Mouse (Mus musculus): ENCODE data around the gene Tomm34. TPM values are rescaled to one million over a fixed set of nuclear protein-coding genes. Genes with fewer than 3 reads are reported as not detected.

Gene Tomm34
- polyA plus RNA-seq (2015; fragmentation: Nextera tagmentation; extraction: Ambion mirVana): 46.3 and 50.8 TPM in 2 replicates

DNA sequence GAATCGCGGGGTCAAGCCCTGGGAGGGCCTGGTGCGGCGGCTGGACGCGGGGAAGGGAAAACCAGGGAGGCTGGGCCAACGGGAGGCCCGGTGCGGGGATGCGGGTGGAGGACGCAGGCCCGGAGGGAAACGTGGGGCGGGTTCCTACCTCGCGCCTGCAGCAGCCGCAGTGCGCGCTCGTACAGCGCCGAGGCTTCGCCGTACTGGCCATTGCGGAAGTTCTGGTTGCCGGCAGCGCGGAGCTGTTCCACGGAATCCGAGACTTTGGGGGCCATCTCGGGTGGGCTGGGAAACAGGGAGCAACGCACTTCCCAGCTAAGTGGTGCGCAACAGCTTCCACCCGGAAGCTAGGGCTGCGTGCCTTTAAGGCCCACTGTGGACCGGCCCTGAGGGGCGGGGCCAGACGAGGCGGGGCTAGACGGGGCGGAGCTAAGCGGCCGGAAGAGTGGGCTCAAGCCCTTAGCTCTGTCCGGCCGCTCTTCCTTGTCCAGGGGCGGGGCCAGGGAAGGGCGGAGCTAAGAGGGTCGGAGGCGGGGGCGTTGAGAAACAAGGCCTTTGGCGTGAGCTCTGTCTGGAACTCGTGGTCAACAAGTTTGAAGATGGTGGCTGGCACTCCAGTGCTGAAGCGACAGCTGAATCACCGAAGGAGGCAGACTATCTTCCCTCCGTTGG, at the start of gene Tomm34:
Gene Tomm34 (minus strand): TSS at position 405 of the 672 bp plus-strand sequence.
- H3K27ac ChIP-seq (ENCODE audit: low read length): peak within 1 kb of the TSS; percentile 79
- peak within 1 kb of the TSS; percentile 74 for H3K4me2 ChIP-seq (ENCODE audit: low read depth, low read length)
- no peaks in the 10 kb centered on the region for H3K27me3 ChIP-seq (ENCODE audit: control insufficient read depth, insufficient read depth, low read length)
- peak within 1 kb of the TSS; percentile 93 for H3K9ac ChIP-seq (ENCODE audit: low read length)
- WGBS: under 1% methylated on average over 53 of the region's 55 CpGs
- no peaks in the 10 kb centered on the region for H3K9me3 ChIP-seq (replicated peaks; ENCODE audit: control insufficient read depth, low read length)
- peaks cover 21% of the 10 kb centered on the region for H3K4me1 ChIP-seq (ENCODE audit: control insufficient read depth, insufficient read depth, low read length)
- no peaks in the 10 kb centered on the region for H3K36me3 ChIP-seq (ENCODE audit: control insufficient read depth, insufficient read depth, low read length)
- ATAC-seq (ENCODE audit: insufficient read depth, low FRiP score): peak; percentile 97
- peak within 1 kb of the TSS; percentile 97 for H3K4me3 ChIP-seq (replicated peaks; ENCODE audit: low read length)

DNA sequence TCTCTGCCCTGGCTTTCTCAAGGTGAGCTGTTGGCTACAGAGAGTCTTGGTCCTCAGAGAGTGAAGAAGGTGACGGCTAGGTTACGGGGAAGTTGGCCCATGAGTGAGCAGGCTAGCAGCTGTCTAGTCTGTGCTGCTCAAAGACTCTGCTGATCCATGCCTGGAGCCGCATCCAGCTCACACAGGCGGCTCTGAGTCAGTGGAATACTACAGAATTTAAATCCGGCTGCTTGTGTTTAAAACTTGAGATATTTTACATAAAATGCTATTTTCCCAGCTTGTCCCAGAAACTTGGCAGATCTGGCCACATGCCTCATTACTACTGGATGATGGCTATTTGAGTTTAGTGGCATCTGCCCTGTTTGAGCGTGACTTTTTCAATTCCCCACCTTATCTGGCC, 48.5 kb upstream of the Tomm34 start:
- no peak overlapping the region for H3K4me2 ChIP-seq (ENCODE audit: low read depth, low read length)
- ATAC-seq (ENCODE audit: insufficient read depth, low FRiP score): no peak
- H3K27me3 ChIP-seq (ENCODE audit: control insufficient read depth, insufficient read depth, low read length): no peaks in the 10 kb centered on the region
- H3K4me3 ChIP-seq (replicated peaks; ENCODE audit: low read length): no peak overlapping the region
- H3K9ac ChIP-seq (ENCODE audit: low read length): no peak overlapping the region
- no peaks in the 10 kb centered on the region for H3K9me3 ChIP-seq (replicated peaks; ENCODE audit: control insufficient read depth, low read length)
- H3K36me3 ChIP-seq (ENCODE audit: control insufficient read depth, insufficient read depth, low read length): 0 out of 2 replicates have a peak, but pooled peaks cover 4% of the 10 kb centered on the region
- no peaks in the 10 kb centered on the region for H3K4me1 ChIP-seq (ENCODE audit: control insufficient read depth, insufficient read depth, low read length)
- H3K27ac ChIP-seq (ENCODE audit: low read length): no peak overlapping the region
- 90% methylated on average over 6 of the region's 6 CpGs for WGBS

DNA sequence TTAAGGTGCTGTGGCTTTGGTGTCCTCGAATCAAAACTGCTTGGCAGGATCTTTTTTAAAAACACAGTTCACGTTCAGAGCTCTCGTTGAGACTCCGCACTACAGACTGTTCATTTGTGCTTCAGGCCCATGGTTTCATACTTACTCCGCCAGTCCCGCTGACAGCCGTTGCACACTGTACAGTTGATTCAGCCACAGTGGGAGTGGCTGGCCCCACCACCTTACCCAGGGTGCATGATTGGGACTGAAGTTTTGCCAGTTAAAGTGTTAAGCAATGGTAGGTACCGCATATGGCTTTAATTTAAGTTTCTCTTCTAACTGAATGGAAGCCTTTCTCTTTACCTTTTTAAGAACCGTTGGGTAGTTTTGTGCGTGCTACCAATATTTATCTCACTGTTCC, 44.6 kb upstream of the Tomm34 start:
- H3K4me2 ChIP-seq (ENCODE audit: low read depth, low read length): no peak overlapping the region
- no peaks in the 10 kb centered on the region for H3K9me3 ChIP-seq (replicated peaks; ENCODE audit: control insufficient read depth, low read length)
- ATAC-seq (ENCODE audit: insufficient read depth, low FRiP score): no peak
- 0 out of 2 replicates have a peak, but pooled peaks cover 4% of the 10 kb centered on the region for H3K36me3 ChIP-seq (ENCODE audit: control insufficient read depth, insufficient read depth, low read length)
- no peak overlapping the region for H3K27ac ChIP-seq (ENCODE audit: low read length)
- H3K9ac ChIP-seq (ENCODE audit: low read length): no peak overlapping the region
- 85% methylated on average over 10 of the region's 10 CpGs for WGBS
- no peaks in the 10 kb centered on the region for H3K27me3 ChIP-seq (ENCODE audit: control insufficient read depth, insufficient read depth, low read length)
- no peak overlapping the region for H3K4me3 ChIP-seq (replicated peaks; ENCODE audit: low read length)
- H3K4me1 ChIP-seq (ENCODE audit: control insufficient read depth, insufficient read depth, low read length): no peaks in the 10 kb centered on the region

DNA sequence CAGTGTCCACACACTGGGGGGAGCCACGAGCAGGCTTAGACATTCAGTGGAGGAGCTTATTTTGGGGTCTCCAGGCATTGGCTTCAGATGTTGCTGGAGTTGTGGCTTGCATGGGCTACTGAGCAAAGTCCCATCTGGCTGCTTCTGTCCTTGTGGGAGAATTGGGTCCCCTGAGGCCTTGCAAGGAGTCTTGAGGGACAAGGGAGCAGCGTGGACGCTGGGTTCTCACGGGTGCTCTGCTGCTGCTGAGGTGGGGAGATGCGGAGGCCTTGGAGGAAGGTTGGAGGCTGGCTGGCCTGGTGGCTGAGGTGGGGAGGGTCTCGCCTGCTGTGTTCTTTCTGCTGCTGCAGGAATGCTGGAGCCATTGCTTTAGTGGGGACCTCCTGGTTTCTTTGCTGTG, 43.1 kb upstream of the Tomm34 start:
- Histone ChIP-seq H3K4me3 (replicated peaks; ENCODE audit: low read length) (no peak overlapping the region), H3K36me3 (ENCODE audit: control insufficient read depth, insufficient read depth, low read length) (0 out of 2 replicates have a peak, but pooled peaks cover 4% of the 10 kb centered on the region), H3K27ac (ENCODE audit: low read length) (no peak overlapping the region), H3K27me3 (ENCODE audit: control insufficient read depth, insufficient read depth, low read length) (no peaks in the 10 kb centered on the region), H3K9ac (ENCODE audit: low read length) (no peak overlapping the region), H3K4me1 (ENCODE audit: control insufficient read depth, insufficient read depth, low read length) (no peaks in the 10 kb centered on the region), H3K9me3 (replicated peaks; ENCODE audit: control insufficient read depth, low read length) (no peaks in the 10 kb centered on the region), H3K4me2 (ENCODE audit: low read depth, low read length) (no peak overlapping the region)
- 89% methylated on average over 6 of the region's 6 CpGs for WGBS
- ATAC-seq (ENCODE audit: insufficient read depth, low FRiP score): no peak

DNA sequence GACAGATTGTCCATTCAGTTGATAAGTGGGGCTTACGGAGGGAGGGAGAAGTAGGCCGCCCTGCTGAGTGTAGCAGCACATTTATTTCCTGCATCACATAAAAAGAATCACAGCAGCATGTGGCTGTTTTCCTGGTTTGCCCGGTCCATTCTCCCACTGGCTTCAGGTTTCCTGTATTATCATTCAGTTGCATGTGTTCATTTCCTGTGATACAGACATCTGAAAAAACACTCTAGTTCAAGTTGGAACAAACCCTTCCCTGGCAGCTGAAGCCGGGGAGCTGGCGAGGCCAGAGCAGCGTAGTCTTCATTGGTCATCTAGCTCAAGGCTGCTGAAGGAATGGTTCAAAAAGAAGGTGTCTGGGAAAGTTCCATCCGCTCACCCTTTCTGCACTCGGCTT, 40.6 kb upstream of the Tomm34 start:
- Histone ChIP-seq H3K27ac (ENCODE audit: low read length) (no peak overlapping the region), H3K4me1 (ENCODE audit: control insufficient read depth, insufficient read depth, low read length) (no peaks in the 10 kb centered on the region), H3K4me3 (replicated peaks; ENCODE audit: low read length) (no peak overlapping the region), H3K9ac (ENCODE audit: low read length) (no peak overlapping the region), H3K4me2 (ENCODE audit: low read depth, low read length) (no peak overlapping the region), H3K36me3 (ENCODE audit: control insufficient read depth, insufficient read depth, low read length) (no peaks in the 10 kb centered on the region), H3K9me3 (replicated peaks; ENCODE audit: control insufficient read depth, low read length) (no peaks in the 10 kb centered on the region), H3K27me3 (ENCODE audit: control insufficient read depth, insufficient read depth, low read length) (no peaks in the 10 kb centered on the region)
- WGBS: 83% methylated on average over 8 of the region's 8 CpGs
- ATAC-seq (ENCODE audit: insufficient read depth, low FRiP score): no peak

DNA sequence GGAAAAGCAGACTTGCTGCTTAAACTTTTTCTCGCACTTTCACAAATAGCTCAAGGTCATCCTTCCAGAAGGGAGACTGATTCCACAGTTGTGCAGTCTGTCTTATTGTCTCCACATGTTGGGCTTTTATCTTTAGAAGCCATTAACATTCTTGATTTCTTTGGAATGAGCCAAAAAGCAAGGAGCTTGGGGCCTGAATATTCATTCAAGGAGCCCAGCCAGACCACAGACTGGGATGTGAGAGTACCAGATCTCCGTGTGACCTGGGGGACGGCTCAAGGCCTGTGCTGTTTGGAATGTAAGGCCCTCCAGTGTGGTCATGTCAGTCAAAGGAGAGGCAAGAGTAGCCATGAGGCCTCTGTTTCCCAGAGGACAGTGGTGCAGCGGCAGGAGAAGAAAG, 37.5 kb upstream of the Tomm34 start:
- Histone ChIP-seq H3K9ac (ENCODE audit: low read length) (no peak overlapping the region), H3K4me2 (ENCODE audit: low read depth, low read length) (no peak overlapping the region), H3K4me1 (ENCODE audit: control insufficient read depth, insufficient read depth, low read length) (no peaks in the 10 kb centered on the region), H3K9me3 (replicated peaks; ENCODE audit: control insufficient read depth, low read length) (no peaks in the 10 kb centered on the region), H3K27ac (ENCODE audit: low read length) (no peak overlapping the region), H3K36me3 (ENCODE audit: control insufficient read depth, insufficient read depth, low read length) (no peaks in the 10 kb centered on the region), H3K27me3 (ENCODE audit: control insufficient read depth, insufficient read depth, low read length) (no peaks in the 10 kb centered on the region), H3K4me3 (replicated peaks; ENCODE audit: low read length) (no peak overlapping the region)
- no peak for ATAC-seq (ENCODE audit: insufficient read depth, low FRiP score)
- 75% methylated on average over 4 of the region's 4 CpGs for WGBS

DNA sequence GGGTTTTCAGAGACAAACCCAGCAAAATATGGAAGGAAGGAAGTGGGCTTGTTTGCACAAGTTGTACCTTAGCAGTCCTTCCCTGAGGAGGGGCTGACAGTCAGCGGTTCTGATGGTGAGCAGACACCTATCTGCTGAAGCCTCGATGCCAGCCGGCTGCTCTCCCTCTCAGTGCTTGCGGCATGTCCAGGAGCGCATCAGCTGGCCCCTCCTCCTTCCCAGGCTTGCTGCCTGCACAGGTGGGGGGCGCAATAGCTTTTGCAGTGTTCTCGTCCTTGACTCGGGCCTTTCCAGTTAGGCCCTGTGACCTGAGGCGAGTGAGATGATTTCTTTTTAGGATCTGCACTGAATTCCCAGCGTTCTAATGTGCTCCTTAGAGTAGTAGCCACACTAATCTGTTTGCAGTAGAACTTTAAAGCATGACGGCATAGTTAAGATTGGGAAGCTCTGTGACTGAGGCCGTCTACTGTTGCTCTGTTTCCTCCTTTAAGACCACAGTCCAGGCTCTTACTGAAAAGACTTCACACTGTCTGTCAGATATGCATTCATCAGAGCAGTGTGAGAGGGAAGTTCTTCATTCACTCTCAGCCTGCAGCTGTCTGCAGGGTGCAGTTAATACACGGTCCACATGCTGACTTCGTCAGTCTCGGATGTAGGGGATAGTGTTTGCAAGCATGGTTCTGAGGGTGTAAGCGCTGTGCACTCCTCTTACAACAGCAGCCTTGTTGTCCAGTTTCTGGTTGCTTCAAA, 36.3 kb upstream of the Tomm34 start:
- ATAC-seq (ENCODE audit: insufficient read depth, low FRiP score): no peak
- 74% methylated on average over 16 of the region's 16 CpGs for WGBS
- H3K27me3 ChIP-seq (ENCODE audit: control insufficient read depth, insufficient read depth, low read length): no peaks in the 10 kb centered on the region
- no peaks in the 10 kb centered on the region for H3K36me3 ChIP-seq (ENCODE audit: control insufficient read depth, insufficient read depth, low read length)
- no peak overlapping the region for H3K4me2 ChIP-seq (ENCODE audit: low read depth, low read length)
- H3K9ac ChIP-seq (ENCODE audit: low read length): no peak overlapping the region
- H3K4me3 ChIP-seq (replicated peaks; ENCODE audit: low read length): no peak overlapping the region
- H3K9me3 ChIP-seq (replicated peaks; ENCODE audit: control insufficient read depth, low read length): no peaks in the 10 kb centered on the region
- H3K4me1 ChIP-seq (ENCODE audit: control insufficient read depth, insufficient read depth, low read length): no peaks in the 10 kb centered on the region
- no peak overlapping the region for H3K27ac ChIP-seq (ENCODE audit: low read length)

DNA sequence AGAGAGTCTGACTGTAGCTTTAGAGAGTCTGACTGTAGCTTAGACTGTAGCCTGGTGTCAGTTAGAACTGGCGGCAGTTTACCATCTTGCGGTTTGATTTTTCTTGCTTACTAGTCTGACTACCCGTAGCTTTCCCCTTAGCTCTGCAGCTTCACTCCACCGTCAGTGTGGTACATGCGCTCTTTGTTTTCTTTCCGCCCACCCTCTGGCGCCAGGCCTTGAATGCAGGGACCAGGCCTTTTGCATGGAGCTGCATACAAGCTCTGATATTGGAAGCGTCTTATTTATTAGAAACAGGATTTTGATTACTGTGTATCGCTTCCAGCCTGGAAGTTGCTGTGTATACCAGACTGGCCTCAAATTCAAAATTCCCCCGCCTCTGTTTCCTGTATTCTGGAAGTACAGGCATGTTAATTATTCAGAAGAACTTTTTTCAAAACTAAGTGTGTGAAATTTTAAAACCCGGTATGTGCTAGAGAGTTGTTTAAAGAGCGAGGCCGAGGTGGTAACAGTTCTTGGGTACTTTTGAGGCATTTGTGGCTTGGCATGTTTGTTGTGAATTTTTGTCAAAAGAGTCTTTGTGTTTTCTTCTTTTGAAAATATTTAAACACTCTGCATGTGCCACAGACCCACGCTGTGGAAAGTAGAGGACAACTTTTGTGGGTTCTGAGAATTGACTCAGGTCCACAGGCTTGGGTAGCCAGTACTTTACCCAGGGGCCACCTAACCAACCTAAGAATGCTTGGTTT, 35.5 kb upstream of the Tomm34 start:
- Histone ChIP-seq H3K4me2 (ENCODE audit: low read depth, low read length) (no peak overlapping the region), H3K4me1 (ENCODE audit: control insufficient read depth, insufficient read depth, low read length) (no peaks in the 10 kb centered on the region), H3K36me3 (ENCODE audit: control insufficient read depth, insufficient read depth, low read length) (peaks cover 5% of the 10 kb centered on the region; the same call in 1 of the 2 replicates), H3K4me3 (replicated peaks; ENCODE audit: low read length) (no peak overlapping the region), H3K9ac (ENCODE audit: low read length) (no peak overlapping the region), H3K27ac (ENCODE audit: low read length) (no peak overlapping the region), H3K27me3 (ENCODE audit: control insufficient read depth, insufficient read depth, low read length) (no peaks in the 10 kb centered on the region), H3K9me3 (replicated peaks; ENCODE audit: control insufficient read depth, low read length) (no peaks in the 10 kb centered on the region)
- ATAC-seq (ENCODE audit: insufficient read depth, low FRiP score): no peak
- WGBS: 89% methylated on average over 14 of the region's 14 CpGs

DNA sequence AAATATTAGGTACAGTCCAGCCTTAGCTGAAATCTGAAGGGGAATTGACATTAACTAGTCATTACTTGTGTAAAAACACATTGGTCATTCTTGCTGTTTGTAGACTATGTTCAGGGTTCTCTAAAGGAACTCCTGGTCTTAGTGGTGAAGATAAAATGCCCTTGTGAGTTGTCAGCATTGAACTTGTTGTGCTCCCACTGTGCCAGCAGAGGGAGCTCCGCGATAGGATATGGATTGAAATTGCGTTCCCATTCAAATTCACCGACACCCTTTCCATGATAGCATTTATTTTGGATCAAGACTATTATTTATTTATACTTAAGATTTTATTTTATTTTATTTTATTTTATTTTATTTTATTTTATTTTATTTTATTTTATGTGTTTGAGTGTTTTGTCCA, 32.5 kb upstream of the Tomm34 start:
- no peak overlapping the region for H3K27ac ChIP-seq (ENCODE audit: low read length)
- H3K4me3 ChIP-seq (replicated peaks; ENCODE audit: low read length): no peak overlapping the region
- H3K36me3 ChIP-seq (ENCODE audit: control insufficient read depth, insufficient read depth, low read length): peaks cover 9% of the 10 kb centered on the region
- no peak for ATAC-seq (ENCODE audit: insufficient read depth, low FRiP score)
- no peaks in the 10 kb centered on the region for H3K27me3 ChIP-seq (ENCODE audit: control insufficient read depth, insufficient read depth, low read length)
- no peaks in the 10 kb centered on the region for H3K4me1 ChIP-seq (ENCODE audit: control insufficient read depth, insufficient read depth, low read length)
- no peaks in the 10 kb centered on the region for H3K9me3 ChIP-seq (replicated peaks; ENCODE audit: control insufficient read depth, low read length)
- H3K9ac ChIP-seq (ENCODE audit: low read length): no peak overlapping the region
- no peak overlapping the region for H3K4me2 ChIP-seq (ENCODE audit: low read depth, low read length)
- WGBS: 19% methylated on average over 4 of the region's 4 CpGs
